Mouse (Mus musculus): ENCODE measurements around the gene Papolb. TPM values are rescaled to one million over a fixed set of nuclear protein-coding genes. Genes with fewer than 3 reads are reported as not detected.

The Papolb gene
- 0.16 and 0.39 TPM in 2 replicates for polyA plus RNA-seq (2014; fragmentation: Nextera tagmentation; extraction: Ambion mirVana)

GRCm38 (mm10) chr5:142529915-142530314, at the start of gene Papolb:
TSS of gene Papolb (minus strand) at chr5:142530076.
- Histone ChIP-seq H3K4me1 (ENCODE audit: insufficient read depth) (peaks cover 6% of the 10 kb centered on the region; the same call in 1 of the 2 replicates), H3K9ac (no peak within 1 kb of the TSS; the same call in 1 of the 2 replicates), H3K27me3 (ENCODE audit: insufficient read depth, low read length) (peaks cover 17% of the 10 kb centered on the region; the same call in 1 of the 2 replicates), H3K4me3 (ENCODE audit: low read depth, low read length) (peak within 1 kb of the TSS; percentile 25), H3K36me3 (ENCODE audit: insufficient read depth) (no peaks in the 10 kb centered on the region), H3K9me3 (ENCODE audit: low read depth, low read length) (no peaks in the 10 kb centered on the region), H3K4me2 (peak within 1 kb of the TSS; percentile 52), H3K27ac (ENCODE audit: low read depth) (no peak within 1 kb of the TSS)
- WGBS, result 32% methylated on average over 40 of the region's 41 CpGs
- no peak for TF ChIP-seq CTCF (IDR thresholded peaks at IDR 0.05; ENCODE audit: low read depth)
- DNase-seq (peak; percentile 17), ATAC-seq (ENCODE audit: insufficient read depth) (no peak)

DNA sequence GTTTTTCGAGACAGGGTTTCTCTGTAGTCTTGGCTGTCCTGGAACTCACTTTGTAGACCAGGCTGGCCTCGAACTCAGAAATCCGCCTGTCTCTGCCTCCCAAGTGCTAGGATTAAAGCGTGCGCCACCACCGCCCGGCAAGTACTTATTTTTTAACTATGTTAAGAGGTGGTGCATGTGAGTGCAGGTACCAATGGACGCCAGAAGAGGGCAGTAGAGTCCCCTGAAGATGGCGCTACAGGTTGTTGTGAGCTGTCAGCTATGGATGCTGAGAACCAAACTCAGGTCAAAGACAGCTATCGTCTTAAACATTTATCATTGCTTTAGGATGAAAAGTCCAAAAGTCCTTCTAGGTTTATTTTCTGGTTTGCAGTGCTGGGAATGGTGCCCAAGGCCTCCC, 48.3 kb upstream of the Papolb start:
- H3K4me2 ChIP-seq, result no peak overlapping the region
- no peaks in the 10 kb centered on the region for H3K36me3 ChIP-seq (ENCODE audit: insufficient read depth)
- ATAC-seq (ENCODE audit: insufficient read depth) (no peak), DNase-seq (no peak)
- no peak overlapping the region for H3K27ac ChIP-seq (ENCODE audit: low read depth)
- peak; percentile 31; the same call in 1 of the 2 replicates for TF ChIP-seq CTCF (IDR thresholded peaks at IDR 0.05; ENCODE audit: low read depth)
- H3K9ac ChIP-seq, result no peak overlapping the region
- no peaks in the 10 kb centered on the region for H3K9me3 ChIP-seq (ENCODE audit: low read depth, low read length)
- no peak overlapping the region for H3K4me3 ChIP-seq (ENCODE audit: low read depth, low read length)
- no peaks in the 10 kb centered on the region for H3K4me1 ChIP-seq (ENCODE audit: insufficient read depth)
- H3K27me3 ChIP-seq (ENCODE audit: insufficient read depth, low read length), result no peaks in the 10 kb centered on the region
- 88% methylated on average over 10 of the region's 10 CpGs for WGBS

- no peak overlapping the region for H3K4me3 ChIP-seq (ENCODE audit: low read depth, low read length)
- H3K27me3 ChIP-seq (ENCODE audit: insufficient read depth, low read length), result no peaks in the 10 kb centered on the region
- H3K9me3 ChIP-seq (ENCODE audit: low read depth, low read length), result no peaks in the 10 kb centered on the region
- H3K4me2 ChIP-seq, result no peak overlapping the region
- DNase-seq (peak; percentile 19), ATAC-seq (ENCODE audit: insufficient read depth) (no peak)
- H3K36me3 ChIP-seq (ENCODE audit: insufficient read depth), result no peaks in the 10 kb centered on the region
- H3K9ac ChIP-seq, result no peak overlapping the region
- H3K27ac ChIP-seq (ENCODE audit: low read depth), result no peak overlapping the region
- H3K4me1 ChIP-seq (ENCODE audit: insufficient read depth), result no peaks in the 10 kb centered on the region
- no peak for TF ChIP-seq CTCF (IDR thresholded peaks at IDR 0.05; ENCODE audit: low read depth)
- 78% methylated on average over 7 of the region's 7 CpGs for WGBS
These were observed 47.0 kb upstream of the Papolb start for GRCm38 (mm10) chr5:142576832-142577231.

GRCm38 (mm10) chr5:142574323-142575057, 44.6 kb upstream of the Papolb start:
- DNase-seq, result no peak
- Histone ChIP-seq H3K27ac (ENCODE audit: low read depth) (no peak overlapping the region), H3K36me3 (ENCODE audit: insufficient read depth) (no peaks in the 10 kb centered on the region), H3K4me3 (ENCODE audit: low read depth, low read length) (no peak overlapping the region), H3K9ac (no peak overlapping the region), H3K9me3 (ENCODE audit: low read depth, low read length) (no peaks in the 10 kb centered on the region), H3K4me2 (no peak overlapping the region), H3K4me1 (ENCODE audit: insufficient read depth) (no peaks in the 10 kb centered on the region), H3K27me3 (ENCODE audit: insufficient read depth, low read length) (no peaks in the 10 kb centered on the region)
- WGBS, result 71% methylated on average over 8 of the region's 8 CpGs
- TF ChIP-seq CTCF (IDR thresholded peaks at IDR 0.05; ENCODE audit: low read depth), result no peak
- no peak for ATAC-seq (ENCODE audit: insufficient read depth)

DNA sequence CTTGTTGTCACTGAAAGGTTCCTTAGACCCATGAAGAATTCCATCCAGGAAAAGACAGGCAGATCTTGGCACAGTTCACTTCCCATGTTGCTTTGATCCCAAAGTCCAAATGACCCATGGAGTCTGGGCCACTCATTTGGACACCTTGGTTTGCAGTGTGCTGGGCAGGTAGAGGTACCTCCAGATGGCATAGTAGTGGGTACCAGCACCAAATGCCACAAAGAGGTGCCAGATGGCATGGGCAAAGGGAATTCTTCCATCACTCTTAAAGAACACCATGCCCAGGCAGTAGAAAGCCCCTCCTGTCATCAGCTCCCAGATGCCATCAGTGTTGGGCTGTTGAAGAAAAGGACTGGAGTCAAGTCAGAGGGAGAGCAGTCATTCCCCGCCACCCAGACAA, 34.7 kb upstream of the Papolb start:
- ATAC-seq (ENCODE audit: insufficient read depth) (no peak), DNase-seq (no peak)
- WGBS, result 83% methylated on average over 1 of the region's 1 CpGs
- no peak overlapping the region for H3K4me2 ChIP-seq
- no peak overlapping the region for H3K9ac ChIP-seq
- H3K4me3 ChIP-seq (ENCODE audit: low read depth, low read length), result no peak overlapping the region
- H3K27me3 ChIP-seq (ENCODE audit: insufficient read depth, low read length), result no peaks in the 10 kb centered on the region
- TF ChIP-seq CTCF (IDR thresholded peaks at IDR 0.05; ENCODE audit: low read depth), result no peak
- H3K36me3 ChIP-seq (ENCODE audit: insufficient read depth), result no peaks in the 10 kb centered on the region
- H3K4me1 ChIP-seq (ENCODE audit: insufficient read depth), result no peaks in the 10 kb centered on the region
- no peak overlapping the region for H3K27ac ChIP-seq (ENCODE audit: low read depth)
- H3K9me3 ChIP-seq (ENCODE audit: low read depth, low read length), result no peaks in the 10 kb centered on the region

GRCm38 (mm10) chr5:142560261-142560660, 30.4 kb upstream of the Papolb start:
- no peak overlapping the region for H3K4me3 ChIP-seq (ENCODE audit: low read depth, low read length)
- H3K4me2 ChIP-seq, result no peak overlapping the region
- TF ChIP-seq CTCF (IDR thresholded peaks at IDR 0.05; ENCODE audit: low read depth), result no peak
- no peaks in the 10 kb centered on the region for H3K9me3 ChIP-seq (ENCODE audit: low read depth, low read length)
- no peaks in the 10 kb centered on the region for H3K36me3 ChIP-seq (ENCODE audit: insufficient read depth)
- H3K9ac ChIP-seq, result no peak overlapping the region
- H3K4me1 ChIP-seq (ENCODE audit: insufficient read depth), result no peaks in the 10 kb centered on the region
- 49% methylated on average over 7 of the region's 7 CpGs for WGBS
- ATAC-seq (ENCODE audit: insufficient read depth) (no peak), DNase-seq (no peak)
- no peaks in the 10 kb centered on the region for H3K27me3 ChIP-seq (ENCODE audit: insufficient read depth, low read length)
- no peak overlapping the region for H3K27ac ChIP-seq (ENCODE audit: low read depth)

- Histone ChIP-seq H3K9ac (no peak overlapping the region), H3K9me3 (ENCODE audit: low read depth, low read length) (no peaks in the 10 kb centered on the region), H3K4me2 (peak overlapping the region; percentile 27; the same call in 1 of the 2 replicates), H3K4me3 (ENCODE audit: low read depth, low read length) (no peak overlapping the region), H3K27ac (ENCODE audit: low read depth) (no peak overlapping the region), H3K4me1 (ENCODE audit: insufficient read depth) (no peaks in the 10 kb centered on the region), H3K27me3 (ENCODE audit: insufficient read depth, low read length) (no peaks in the 10 kb centered on the region), H3K36me3 (ENCODE audit: insufficient read depth) (no peaks in the 10 kb centered on the region)
- ATAC-seq (ENCODE audit: insufficient read depth) (peak; percentile 80), DNase-seq (peak; percentile 85)
- TF ChIP-seq CTCF (IDR thresholded peaks at IDR 0.05; ENCODE audit: low read depth), result peak; percentile 90
- 16% methylated on average over 20 of the region's 21 CpGs for WGBS
These were observed 27.7 kb upstream of the Papolb start for GRCm38 (mm10) chr5:142557397-142558067.

Data from lung, embryonic 14.5 days (tissue).